Mouse (Mus musculus): ENCODE data around the gene Celf2.

DNA sequence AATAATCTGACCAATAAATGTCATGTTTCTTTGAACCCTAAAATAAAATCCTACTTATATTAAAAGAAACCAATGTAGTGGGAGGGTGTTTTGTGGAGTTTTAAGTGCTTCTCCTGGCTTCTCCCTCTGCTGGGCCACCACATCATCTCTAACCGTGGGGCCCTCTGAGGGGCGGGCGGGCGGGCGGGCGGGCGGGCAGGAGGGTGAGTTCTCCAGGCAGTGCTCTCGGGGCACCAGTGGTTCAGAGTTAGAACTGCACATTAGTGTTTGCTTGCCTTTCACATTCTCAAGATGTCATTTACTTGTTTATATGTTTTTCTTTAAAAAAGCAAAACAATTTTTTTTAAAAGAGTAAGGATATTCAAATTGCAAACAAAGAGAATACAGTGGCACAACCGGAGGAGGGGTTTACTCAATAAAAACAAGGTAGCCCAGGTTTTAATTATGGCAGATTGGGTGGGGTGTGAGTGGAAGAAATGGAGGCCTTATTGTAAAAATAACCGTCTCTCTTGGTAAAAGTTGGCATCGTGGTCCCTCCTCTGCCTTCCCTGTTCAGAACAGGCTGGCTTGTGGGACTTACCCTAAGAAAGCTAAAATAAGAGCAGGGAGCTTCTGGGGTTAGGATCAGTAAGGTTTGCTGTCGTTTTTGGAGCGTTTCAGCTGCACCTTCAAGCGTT, 962.8 kb downstream of the Celf2 start:
- TF ChIP-seq POLR2A (IDR thresholded peaks at IDR 0.05; ENCODE audit: borderline replicate concordance, low read depth, low read length), result no peak
- TF ChIP-seq CTCF (IDR thresholded peaks at IDR 0.05; ENCODE audit: low read depth, low read length), result no peak

Measured in bone marrow macrophage, adult 2 months (primary cell).